Mouse (Mus musculus) stomach, embryonic 14.5 days (tissue): ENCODE data around the gene Tekt3. TPM values are rescaled to one million over a fixed set of nuclear protein-coding genes. Genes with fewer than 3 reads are reported as not detected.

Source experiments
- polyA plus RNA-seq: library from polyadenylated mRNA; unstranded; fragments of >200 nt; fragmentation: Nextera tagmentation; extraction: Ambion mirVana; gene quantifications from 2 replicates; pipeline ENCODE4 v1.2.1, GENCODE M21; 2014

Tekt3 gene
- polyA plus RNA-seq, 1 experiment from 2014 or later, result not detected

Other genes with a start within 250 kb of the Tekt3 start
- gene Trim16, start 241.4 kb upstream of the Tekt3 start, polyA plus RNA-seq, result 16.8 and 19.1 TPM in 2 replicates
- 0.59 and 1.1 TPM in 2 replicates for gene Fbxw10, start 214.6 kb upstream of the Tekt3 start, polyA plus RNA-seq
- gene Tvp23b, start 182.2 kb upstream of the Tekt3 start, polyA plus RNA-seq, result 64.9 and 69.3 TPM in 2 replicates
- not detected in 2 replicates for gene Cdrt4, start 110.5 kb upstream of the Tekt3 start, polyA plus RNA-seq
- 185 and 194 TPM in 2 replicates for gene Pmp22, start 67.3 kb downstream of the Tekt3 start, polyA plus RNA-seq